4 mouse cellular contexts compared by ENCODE assay signal in genomic region chr1:128424928-128425327, GRCm38 (mm10).
"Had no signal": no experiment of that assay in that cellular context is flagged by ENCODE, and none has a peak within 500 bp of the region (broad histone marks: within the 10 kb centered on the region; RNA-seq: fewer than 3 reads in every experiment).

No protein-coding gene starts in this region.

- H3K27me3 ChIP-seq: neural tube, embryonic 13.5 days; neural tube, embryonic 15.5 days; stomach, embryonic 15.5 days had no signal

- H3K9me3 ChIP-seq: neural tube, embryonic 13.5 days; neural tube, embryonic 15.5 days; stomach, embryonic 15.5 days had no signal

- H3K4me1 ChIP-seq: neural tube, embryonic 13.5 days; neural tube, embryonic 15.5 days; stomach, embryonic 15.5 days had no signal

- H3K9ac ChIP-seq: neural tube, embryonic 13.5 days; neural tube, embryonic 15.5 days; stomach, embryonic 15.5 days had no signal

- H3K27ac ChIP-seq: neural tube, embryonic 13.5 days; neural tube, embryonic 15.5 days; stomach, embryonic 15.5 days; stomach, postnatal 0 days had no signal

- H3K36me3 ChIP-seq: neural tube, embryonic 13.5 days; neural tube, embryonic 15.5 days; stomach, embryonic 15.5 days had no signal

- H3K4me3 ChIP-seq: neural tube, embryonic 13.5 days; neural tube, embryonic 15.5 days; stomach, embryonic 15.5 days had no signal

- H3K4me2 ChIP-seq: neural tube, embryonic 13.5 days; neural tube, embryonic 15.5 days; stomach, embryonic 15.5 days had no signal
